Comparison of ENCODE assay signal across 7 mouse cellular contexts in the genomic region with DNA sequence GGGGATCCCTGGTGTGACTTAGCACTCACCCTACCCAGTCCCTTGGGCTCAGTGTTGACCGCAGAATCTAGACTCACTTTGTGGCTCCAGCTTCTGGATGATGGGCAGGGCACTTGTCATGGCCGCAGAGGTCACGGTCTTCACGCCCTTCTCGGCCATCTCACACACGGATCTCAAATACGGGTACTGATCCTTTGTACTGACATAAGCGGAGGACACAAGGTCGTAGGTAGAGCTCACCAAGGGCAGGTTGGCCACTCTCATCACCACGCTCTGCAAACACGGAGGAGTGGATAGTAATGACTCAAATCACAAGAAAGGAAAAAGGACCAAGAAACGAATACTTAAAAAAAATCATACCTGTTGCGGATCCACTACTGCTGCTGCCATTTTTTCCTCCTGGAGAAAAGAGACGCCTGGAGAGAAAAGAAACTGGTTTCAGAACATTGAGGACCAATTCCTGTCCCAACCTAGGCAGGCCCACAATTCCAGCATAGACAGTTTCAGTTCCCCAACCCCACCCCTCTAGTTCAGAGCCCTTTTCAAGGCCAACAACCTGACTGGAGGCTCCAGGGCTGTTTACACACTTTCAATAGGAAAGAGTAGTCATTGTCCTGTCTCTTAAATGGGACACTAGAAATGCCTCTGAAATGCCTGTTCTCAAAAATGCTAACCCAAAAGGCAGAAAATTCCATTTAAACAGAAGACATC. TPM values are rescaled to one million over a fixed set of nuclear protein-coding genes. Genes with fewer than 3 reads are reported as not detected.
A peak's percentile ranks its signal among the peaks of the same experiment; 100 is the strongest.
DNase-seq lines count a peak whose midpoint lies in the region; ATAC-seq and TF ChIP-seq lines count a peak whose summit lies in the region.

No protein-coding gene starts in this region.

- peak overlapping the region; percentile 95; the same call in 1 of the 2 replicates for H3K27ac ChIP-seq in lung, postnatal 0 days (ENCODE audit: low read length)
- no peak overlapping the region for H3K27ac ChIP-seq in heart, embryonic 16.5 days (ENCODE audit: low read length)
- peak overlapping the region; percentile 95 for H3K27ac ChIP-seq in liver, embryonic 15.5 days (replicated peaks)

- peak overlapping the region; percentile 75 for H3K4me3 ChIP-seq in lung, postnatal 0 days (ENCODE audit: low read depth, low read length)
- peak overlapping the region; percentile 78 for H3K4me3 ChIP-seq in heart, embryonic 16.5 days (ENCODE audit: low read length)
- H3K4me3 ChIP-seq in liver, embryonic 15.5 days (replicated peaks) = peak overlapping the region; percentile 83

- no peak for TF ChIP-seq CTCF in lung, postnatal 0 days (IDR thresholded peaks at IDR 0.05)

- H3K36me3 ChIP-seq in lung, postnatal 0 days (ENCODE audit: insufficient read depth, low read length) = no peaks in the 10 kb centered on the region; the same call in 1 of the 2 replicates
- peaks cover 9% of the 10 kb centered on the region for H3K36me3 ChIP-seq in heart, embryonic 16.5 days (ENCODE audit: control insufficient read depth, insufficient read depth)
- peaks cover 47% of the 10 kb centered on the region for H3K36me3 ChIP-seq in liver, embryonic 15.5 days (replicated peaks)

- TF ChIP-seq EP300 in lung, postnatal 0 days (IDR thresholded peaks at IDR 0.05) = no peak

- peak overlapping the region; percentile 76 for H3K9ac ChIP-seq in lung, postnatal 0 days (replicated peaks; ENCODE audit: low read depth)
- peak overlapping the region; percentile 89 for H3K9ac ChIP-seq in heart, embryonic 16.5 days (ENCODE audit: low read length)
- H3K9ac ChIP-seq in liver, embryonic 15.5 days = peak overlapping the region; percentile 95

- H3K4me1 ChIP-seq in lung, postnatal 0 days (ENCODE audit: insufficient read depth, low read depth, low read length) = peaks cover 7% of the 10 kb centered on the region; the same call in 1 of the 2 replicates
- H3K4me1 ChIP-seq in heart, embryonic 16.5 days (ENCODE audit: control insufficient read depth, insufficient read depth, low read length) = peaks cover 19% of the 10 kb centered on the region
- H3K4me1 ChIP-seq in liver, embryonic 15.5 days (replicated peaks) = peaks cover 87% of the 10 kb centered on the region

- no peak for DNase-seq in lung, postnatal 0 days (ENCODE audit: low spot score)
- no peak for DNase-seq in lung, adult 18-20 months
- DNase-seq in adrenal gland, postnatal 25 days = no peak

- H3K27me3 ChIP-seq in lung, postnatal 0 days (replicated peaks; ENCODE audit: insufficient read depth, low read length) = no peaks in the 10 kb centered on the region
- H3K27me3 ChIP-seq in heart, embryonic 16.5 days (ENCODE audit: control insufficient read depth, insufficient read depth, low read length) = no peaks in the 10 kb centered on the region
- no peaks in the 10 kb centered on the region for H3K27me3 ChIP-seq in liver, embryonic 15.5 days

- WGBS in lung, postnatal 0 days = 92% methylated on average over 14 of the region's 14 CpGs
- WGBS in heart, embryonic 16.5 days = 94% methylated on average over 14 of the region's 14 CpGs
- 81% methylated on average over 14 of the region's 14 CpGs for WGBS in liver, embryonic 15.5 days (ENCODE audit: insufficient replicate concordance)

- ATAC-seq in lung, postnatal 0 days = no peak
- no peak for ATAC-seq in heart, embryonic 16.5 days (replicated peaks; ENCODE audit: extremely low read depth, insufficient read depth, low FRiP score)
- ATAC-seq in liver, embryonic 15.5 days (ENCODE audit: insufficient read depth) = no peak
- ATAC-seq in cerebellum, adult (ENCODE audit: insufficient number of reproducible peaks, low FRiP score, low TSS enrichment) = no peak
- ATAC-seq in CD4-positive, CD25-positive, alpha-beta regulatory T cell, adult 4 months = no peak

- peak overlapping the region; percentile 65 for H3K4me2 ChIP-seq in lung, postnatal 0 days (replicated peaks; ENCODE audit: low read depth, low read length)
- peak overlapping the region; percentile 82 for H3K4me2 ChIP-seq in heart, embryonic 16.5 days (ENCODE audit: low read depth, low read length)
- peak overlapping the region; percentile 80 for H3K4me2 ChIP-seq in liver, embryonic 15.5 days

- no peaks in the 10 kb centered on the region for H3K9me3 ChIP-seq in lung, postnatal 0 days (ENCODE audit: low read length)
- no peaks in the 10 kb centered on the region for H3K9me3 ChIP-seq in heart, embryonic 16.5 days (replicated peaks; ENCODE audit: control insufficient read depth, low read length)
- no peaks in the 10 kb centered on the region for H3K9me3 ChIP-seq in liver, embryonic 15.5 days (replicated peaks)

RNA-seq across cellular contexts. Expression of gene Plin2, which starts 1.4 kb away (rescaled TPM):
- 220 and 252 TPM in 2 replicates for polyA plus RNA-seq in lung, postnatal 0 days (2015; fragmentation: Nextera tagmentation; extraction: Ambion mirVana)
- 76.3 and 79.3 TPM in 2 replicates for polyA plus RNA-seq in heart, embryonic 16.5 days (2015; fragmentation: Nextera tagmentation; extraction: Ambion mirVana)
- polyA plus RNA-seq in liver, embryonic 15.5 days (2015; fragmentation: Nextera tagmentation; extraction: Ambion mirVana) = 154 and 163 TPM in 2 replicates
- 318 and 341 TPM in 2 replicates for total RNA-seq in adrenal gland, postnatal 25 days (2021)
- 10 to 100 TPM; 29.0 to 29.7 TPM for polyA plus RNA-seq in CD4-positive, CD25-positive, alpha-beta regulatory T cell, adult 4 months (2017; shearing (Covaris generic))

RNA-seq across cellular contexts. Expression of gene Haus6, which starts 56.6 kb away (rescaled TPM):
- polyA plus RNA-seq in lung, postnatal 0 days (2015; fragmentation: Nextera tagmentation; extraction: Ambion mirVana) = 4.7 and 5.3 TPM in 2 replicates
- polyA plus RNA-seq in heart, embryonic 16.5 days (2015; fragmentation: Nextera tagmentation; extraction: Ambion mirVana) = 8.8 and 9.2 TPM in 2 replicates
- 10.9 and 11.4 TPM in 2 replicates for polyA plus RNA-seq in liver, embryonic 15.5 days (2015; fragmentation: Nextera tagmentation; extraction: Ambion mirVana)
- total RNA-seq in adrenal gland, postnatal 25 days (2021) = 9.4 and 12.0 TPM in 2 replicates
- 10 to 100 TPM; 13.0 to 19.2 TPM for polyA plus RNA-seq in CD4-positive, CD25-positive, alpha-beta regulatory T cell, adult 4 months (2017; shearing (Covaris generic))
